Mouse (Mus musculus): ENCODE results near the gene Atp8b5. TPM values are rescaled to one million over a fixed set of nuclear protein-coding genes. Genes with fewer than 3 reads are reported as not detected.
A peak's percentile ranks its signal among the peaks of the same experiment; 100 is the strongest.

The Atp8b5 gene
- polyA plus RNA-seq, 1 experiment from 2014 or later, result 0.35 TPM

- no peak overlapping the region for H3K4me3 ChIP-seq (replicated peaks)
- H3K36me3 ChIP-seq, result peaks cover 73% of the 10 kb centered on the region
- no peak overlapping the region for H3K9ac ChIP-seq (replicated peaks)
- no peaks in the 10 kb centered on the region for H3K9me3 ChIP-seq
- ATAC-seq, result no peak
- H3K27me3 ChIP-seq, result no peaks in the 10 kb centered on the region
- no peak overlapping the region for H3K4me2 ChIP-seq (replicated peaks)
- 93% methylated on average over 4 of the region's 4 CpGs for WGBS
- no peak overlapping the region for H3K27ac ChIP-seq
- H3K4me1 ChIP-seq (replicated peaks), result no peaks in the 10 kb centered on the region
Observed at GRCm38 (mm10) chr4:43258556-43258955, 8.4 kb upstream of the Atp8b5 start.

- Histone ChIP-seq H3K36me3 (peaks cover 68% of the 10 kb centered on the region), H3K4me1 (replicated peaks) (no peaks in the 10 kb centered on the region), H3K4me3 (replicated peaks) (no peak overlapping the region), H3K9ac (replicated peaks) (no peak overlapping the region), H3K27ac (no peak overlapping the region), H3K9me3 (no peaks in the 10 kb centered on the region), H3K27me3 (no peaks in the 10 kb centered on the region), H3K4me2 (replicated peaks) (no peak overlapping the region)
- no peak for ATAC-seq
- 86% methylated on average over 3 of the region's 3 CpGs for WGBS
Observed at GRCm38 (mm10) chr4:43259435-43259834, 7.5 kb upstream of the Atp8b5 start.

- Histone ChIP-seq H3K27me3 (no peaks in the 10 kb centered on the region), H3K9me3 (no peaks in the 10 kb centered on the region), H3K4me1 (replicated peaks) (no peaks in the 10 kb centered on the region), H3K9ac (replicated peaks) (no peak overlapping the region), H3K4me2 (replicated peaks) (no peak overlapping the region), H3K36me3 (peaks cover 64% of the 10 kb centered on the region), H3K4me3 (replicated peaks) (no peak overlapping the region), H3K27ac (no peak overlapping the region)
- ATAC-seq, result no peak
- 84% methylated on average over 5 of the region's 5 CpGs for WGBS
Observed at GRCm38 (mm10) chr4:43260096-43260495, 6.9 kb upstream of the Atp8b5 start.

- Histone ChIP-seq H3K4me3 (replicated peaks) (no peak overlapping the region), H3K36me3 (peaks cover 38% of the 10 kb centered on the region), H3K27me3 (no peaks in the 10 kb centered on the region), H3K27ac (no peak overlapping the region), H3K9me3 (no peaks in the 10 kb centered on the region), H3K4me1 (replicated peaks) (peaks cover 13% of the 10 kb centered on the region), H3K4me2 (replicated peaks) (no peak overlapping the region), H3K9ac (replicated peaks) (no peak overlapping the region)
- WGBS, result 90% methylated on average over 6 of the region's 6 CpGs
- ATAC-seq, result no peak
Observed at GRCm38 (mm10) chr4:43262821-43263220, 4.1 kb upstream of the Atp8b5 start.

GRCm38 (mm10) chr4:43266146-43266545 is 813 bp upstream of the Atp8b5 start:
- Histone ChIP-seq H3K9me3 (no peaks in the 10 kb centered on the region), H3K36me3 (peaks cover 16% of the 10 kb centered on the region), H3K4me1 (replicated peaks) (peaks cover 13% of the 10 kb centered on the region), H3K4me3 (replicated peaks) (no peak overlapping the region), H3K9ac (replicated peaks) (no peak overlapping the region), H3K27me3 (no peaks in the 10 kb centered on the region), H3K4me2 (replicated peaks) (peak overlapping the region; percentile 69), H3K27ac (0 out of 2 replicates have a peak overlapping the region, but pooled peaks have one; percentile 67)
- ATAC-seq, result no peak
- 52% methylated on average over 2 of the region's 2 CpGs for WGBS

- peak overlapping the region; percentile 69 for H3K4me2 ChIP-seq (replicated peaks)
- WGBS, result 12% methylated on average over 2 of the region's 2 CpGs
- peaks cover 13% of the 10 kb centered on the region for H3K4me1 ChIP-seq (replicated peaks)
- H3K27me3 ChIP-seq, result no peaks in the 10 kb centered on the region
- no peaks in the 10 kb centered on the region for H3K9me3 ChIP-seq
- peak overlapping the region; percentile 42 for H3K4me3 ChIP-seq (replicated peaks)
- H3K9ac ChIP-seq (replicated peaks), result peak overlapping the region; percentile 64
- peak; percentile 61; the same call in 1 of the 2 replicates for ATAC-seq
- peaks cover 13% of the 10 kb centered on the region for H3K36me3 ChIP-seq
- H3K27ac ChIP-seq, result 0 out of 2 replicates have a peak overlapping the region, but pooled peaks have one; percentile 67
Observed at GRCm38 (mm10) chr4:43267323-43267658, 332 bp downstream of the Atp8b5 start.

- H3K27ac ChIP-seq, result no peak overlapping the region
- H3K36me3 ChIP-seq, result no peaks in the 10 kb centered on the region
- no peak overlapping the region for H3K9ac ChIP-seq (replicated peaks)
- WGBS, result 91% methylated on average over 5 of the region's 5 CpGs
- ATAC-seq, result no peak
- H3K9me3 ChIP-seq, result no peaks in the 10 kb centered on the region
- no peaks in the 10 kb centered on the region for H3K4me1 ChIP-seq (replicated peaks)
- no peaks in the 10 kb centered on the region for H3K27me3 ChIP-seq
- H3K4me3 ChIP-seq (replicated peaks), result no peak overlapping the region
- no peak overlapping the region for H3K4me2 ChIP-seq (replicated peaks)
Observed at GRCm38 (mm10) chr4:43285476-43285875, 18.5 kb downstream of the Atp8b5 start.

GRCm38 (mm10) chr4:43287305-43287704 is 20.3 kb downstream of the Atp8b5 start:
- Histone ChIP-seq H3K36me3 (no peaks in the 10 kb centered on the region), H3K9me3 (no peaks in the 10 kb centered on the region), H3K27ac (no peak overlapping the region), H3K9ac (replicated peaks) (no peak overlapping the region), H3K4me3 (replicated peaks) (no peak overlapping the region), H3K27me3 (no peaks in the 10 kb centered on the region), H3K4me2 (replicated peaks) (no peak overlapping the region), H3K4me1 (replicated peaks) (no peaks in the 10 kb centered on the region)
- WGBS, result 86% methylated on average over 3 of the region's 3 CpGs
- no peak for ATAC-seq

- Histone ChIP-seq H3K36me3 (no peaks in the 10 kb centered on the region), H3K9ac (replicated peaks) (no peak overlapping the region), H3K4me1 (replicated peaks) (no peaks in the 10 kb centered on the region), H3K27ac (no peak overlapping the region), H3K4me2 (replicated peaks) (no peak overlapping the region), H3K9me3 (no peaks in the 10 kb centered on the region), H3K27me3 (no peaks in the 10 kb centered on the region), H3K4me3 (replicated peaks) (no peak overlapping the region)
- WGBS, result 45% methylated on average over 6 of the region's 6 CpGs
- no peak for ATAC-seq
Observed at GRCm38 (mm10) chr4:43294001-43294400, 27.0 kb downstream of the Atp8b5 start.

GRCm38 (mm10) chr4:43309696-43310338 is 42.9 kb downstream of the Atp8b5 start:
- Histone ChIP-seq H3K27ac (peak overlapping the region; percentile 69), H3K4me2 (replicated peaks) (peak overlapping the region; percentile 19), H3K36me3 (no peaks in the 10 kb centered on the region), H3K4me1 (replicated peaks) (peaks cover 11% of the 10 kb centered on the region), H3K9ac (replicated peaks) (no peak overlapping the region), H3K27me3 (no peaks in the 10 kb centered on the region), H3K4me3 (replicated peaks) (no peak overlapping the region), H3K9me3 (no peaks in the 10 kb centered on the region)
- WGBS, result 25% methylated on average over 11 of the region's 11 CpGs
- ATAC-seq, result peak; percentile 82

- no peaks in the 10 kb centered on the region for H3K36me3 ChIP-seq
- H3K9ac ChIP-seq (replicated peaks), result no peak overlapping the region
- H3K4me2 ChIP-seq (replicated peaks), result no peak overlapping the region
- no peak overlapping the region for H3K27ac ChIP-seq
- H3K9me3 ChIP-seq, result no peaks in the 10 kb centered on the region
- H3K4me3 ChIP-seq (replicated peaks), result no peak overlapping the region
- WGBS, result 85% methylated on average over 4 of the region's 4 CpGs
- no peak for ATAC-seq
- H3K27me3 ChIP-seq, result no peaks in the 10 kb centered on the region
- no peaks in the 10 kb centered on the region for H3K4me1 ChIP-seq (replicated peaks)
Observed at GRCm38 (mm10) chr4:43321536-43321935, 54.6 kb downstream of the Atp8b5 start.

GRCm38 (mm10) chr4:43322336-43322735 is 55.4 kb downstream of the Atp8b5 start:
- 93% methylated on average over 14 of the region's 14 CpGs for WGBS
- Histone ChIP-seq H3K36me3 (no peaks in the 10 kb centered on the region), H3K27me3 (no peaks in the 10 kb centered on the region), H3K4me3 (replicated peaks) (no peak overlapping the region), H3K9ac (replicated peaks) (no peak overlapping the region), H3K27ac (no peak overlapping the region), H3K4me2 (replicated peaks) (no peak overlapping the region), H3K4me1 (replicated peaks) (no peaks in the 10 kb centered on the region), H3K9me3 (no peaks in the 10 kb centered on the region)
- no peak for ATAC-seq

- no peak for ATAC-seq
- no peaks in the 10 kb centered on the region for H3K36me3 ChIP-seq
Observed at GRCm38 (mm10) chr4:43327118-43327517, 60.2 kb downstream of the Atp8b5 start.

More at GRCm38 (mm10) chr4:43327118-43327517, 60.2 kb downstream of the Atp8b5 start:
- Histone ChIP-seq H3K4me1 (replicated peaks) (no peaks in the 10 kb centered on the region), H3K9me3 (no peaks in the 10 kb centered on the region), H3K9ac (replicated peaks) (no peak overlapping the region), H3K4me2 (replicated peaks) (no peak overlapping the region), H3K27ac (no peak overlapping the region), H3K27me3 (no peaks in the 10 kb centered on the region), H3K4me3 (replicated peaks) (no peak overlapping the region)
- WGBS, result 95% methylated on average over 2 of the region's 2 CpGs

Measured in midbrain, embryonic 13.5 days (tissue).